Mouse (Mus musculus) ovary, postnatal 10 days (tissue): Measurements from ENCODE around the gene Zfp672.
A peak's percentile ranks its signal among the peaks of the same experiment; 100 is the strongest.
"Not testable (repeated sequence)": the region's sequence is repeated elsewhere in the genome, so short reads cannot be mapped to it uniquely, and the experiment has no call there.

ENCODE experiments used
- DNase-seq: peaks from one replicate; pipeline ENCODE4 v3.0.0; 2022; ENCODE audit warnings: low spot score

The Zfp672 gene

GRCm38 (mm10) chr11:58324614-58325229, 5.4 kb downstream of the Zfp672 start:
- no peak for DNase-seq

- no peak for DNase-seq
Observed at GRCm38 (mm10) chr11:58323570-58324340, 6.4 kb downstream of the Zfp672 start.

- peak; percentile 93 for DNase-seq
Observed at GRCm38 (mm10) chr11:58322824-58323569, 7.1 kb downstream of the Zfp672 start.

- DNase-seq, result no peak
Observed at GRCm38 (mm10) chr11:58316768-58317390, 13.3 kb downstream of the Zfp672 start.

- no peak for DNase-seq
Observed at GRCm38 (mm10) chr11:58316344-58316743, 13.8 kb downstream of the Zfp672 start.

- no peak for DNase-seq
Observed at GRCm38 (mm10) chr11:58315536-58316168, 14.5 kb downstream of the Zfp672 start.

- DNase-seq, result no peak
Observed at GRCm38 (mm10) chr11:58314069-58314468, 16.1 kb downstream of the Zfp672 start.

- DNase-seq, result no peak
Observed at GRCm38 (mm10) chr11:58308661-58309060, 21.5 kb downstream of the Zfp672 start.

GRCm38 (mm10) chr11:58307411-58308080, 22.6 kb downstream of the Zfp672 start:
- peak; percentile 47 for DNase-seq

- peak; percentile 70 for DNase-seq
Observed at GRCm38 (mm10) chr11:58306860-58307308, 23.3 kb downstream of the Zfp672 start, which contains the start of gene Zfp692. TSS of gene Zfp692 (plus strand) at chr11:58307069.

- DNase-seq, result not testable (repeated sequence)
Observed at GRCm38 (mm10) chr11:58305299-58305698, 24.8 kb downstream of the Zfp672 start.

GRCm38 (mm10) chr11:58303594-58303993, 26.5 kb downstream of the Zfp672 start:
- no peak for DNase-seq

- DNase-seq, result no peak
Observed at GRCm38 (mm10) chr11:58302774-58303445, 27.2 kb downstream of the Zfp672 start.

- peak; percentile 100 for DNase-seq
Observed at GRCm38 (mm10) chr11:58301837-58302754, 28.0 kb downstream of the Zfp672 start.

- DNase-seq, result peak; percentile 43
Observed at GRCm38 (mm10) chr11:58301057-58301456, 29.1 kb downstream of the Zfp672 start.

GRCm38 (mm10) chr11:58297396-58297795, 32.7 kb downstream of the Zfp672 start:
- no peak for DNase-seq

GRCm38 (mm10) chr11:58292791-58293190, 37.3 kb downstream of the Zfp672 start:
- DNase-seq, result no peak

GRCm38 (mm10) chr11:58290812-58291211, 39.3 kb downstream of the Zfp672 start:
- no peak for DNase-seq

GRCm38 (mm10) chr11:58289992-58290682, 40.0 kb downstream of the Zfp672 start:
- DNase-seq, result no peak
